Mouse (Mus musculus) heart, adult 11 months (tissue): ENCODE measurements around the gene Smdt1.

Experiments used
- DNase-seq: peaks from one replicate; pipeline ENCODE4 v3.0.0; 2022

Smdt1 gene

DNA sequence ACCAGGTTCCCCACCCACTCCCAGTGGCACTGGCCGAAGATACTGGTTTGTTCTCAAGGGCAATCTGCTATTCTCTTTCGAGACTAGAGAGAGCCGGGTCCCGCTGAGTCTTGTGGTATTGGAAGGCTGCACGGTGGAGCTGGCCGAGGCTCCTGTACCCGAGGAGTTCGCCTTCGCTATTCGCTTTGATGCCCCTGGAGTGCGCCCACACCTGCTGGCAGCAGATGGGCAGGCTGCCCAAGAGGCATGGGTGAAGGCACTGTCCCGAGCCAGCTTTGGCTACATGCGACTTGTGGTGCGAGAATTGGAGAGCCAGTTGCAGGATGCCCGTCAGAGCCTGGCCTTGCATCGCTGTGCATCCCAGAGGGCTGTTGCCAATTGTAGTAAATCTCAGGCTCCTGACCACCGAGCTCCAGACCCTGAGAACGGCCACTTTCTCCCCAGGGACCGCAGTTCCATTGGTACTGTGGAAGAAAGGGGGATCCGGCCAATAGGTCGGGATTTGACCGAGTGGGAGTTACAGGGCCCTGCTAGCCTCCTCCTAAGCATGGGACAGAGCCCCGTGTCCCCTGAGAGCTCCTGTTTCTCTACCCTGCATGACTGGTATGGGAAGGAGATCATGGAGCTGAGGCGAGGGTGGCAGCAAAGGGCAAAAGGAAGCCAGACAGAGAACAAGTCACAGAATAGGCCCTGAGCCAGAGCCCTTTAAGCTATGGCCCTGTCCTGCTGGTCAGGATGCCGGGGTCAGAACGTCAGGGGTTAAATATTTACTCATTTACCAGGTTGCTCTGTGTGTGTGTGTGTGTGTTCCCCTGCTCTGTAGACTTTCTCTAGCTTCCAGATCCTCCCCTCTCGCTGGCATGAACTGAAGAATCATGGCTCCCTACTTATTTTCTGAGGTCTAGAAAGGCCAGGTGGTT, 4.9 kb downstream of the Smdt1 start:
- peak; percentile 92 for DNase-seq

DNA sequence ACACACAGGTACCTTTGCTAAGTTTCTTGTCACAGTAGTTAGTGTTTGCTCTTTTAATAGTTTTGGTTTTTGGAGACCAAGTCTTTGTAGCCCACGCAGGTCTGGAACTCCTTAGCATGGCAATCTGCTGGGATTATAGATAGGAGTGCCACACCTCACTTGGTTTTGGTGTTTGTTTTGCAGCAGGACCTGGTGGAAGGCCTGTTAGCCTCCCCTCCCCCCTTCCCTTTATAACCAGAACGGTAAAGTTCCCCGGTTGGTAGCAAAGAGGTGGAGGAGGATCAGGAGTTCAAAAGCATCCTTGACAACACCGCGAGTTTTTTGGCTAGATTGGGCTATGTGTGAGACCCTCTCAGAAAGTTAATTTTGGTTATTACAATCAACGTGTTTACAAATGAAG, 6.2 kb downstream of the Smdt1 start:
- DNase-seq = no peak

DNA sequence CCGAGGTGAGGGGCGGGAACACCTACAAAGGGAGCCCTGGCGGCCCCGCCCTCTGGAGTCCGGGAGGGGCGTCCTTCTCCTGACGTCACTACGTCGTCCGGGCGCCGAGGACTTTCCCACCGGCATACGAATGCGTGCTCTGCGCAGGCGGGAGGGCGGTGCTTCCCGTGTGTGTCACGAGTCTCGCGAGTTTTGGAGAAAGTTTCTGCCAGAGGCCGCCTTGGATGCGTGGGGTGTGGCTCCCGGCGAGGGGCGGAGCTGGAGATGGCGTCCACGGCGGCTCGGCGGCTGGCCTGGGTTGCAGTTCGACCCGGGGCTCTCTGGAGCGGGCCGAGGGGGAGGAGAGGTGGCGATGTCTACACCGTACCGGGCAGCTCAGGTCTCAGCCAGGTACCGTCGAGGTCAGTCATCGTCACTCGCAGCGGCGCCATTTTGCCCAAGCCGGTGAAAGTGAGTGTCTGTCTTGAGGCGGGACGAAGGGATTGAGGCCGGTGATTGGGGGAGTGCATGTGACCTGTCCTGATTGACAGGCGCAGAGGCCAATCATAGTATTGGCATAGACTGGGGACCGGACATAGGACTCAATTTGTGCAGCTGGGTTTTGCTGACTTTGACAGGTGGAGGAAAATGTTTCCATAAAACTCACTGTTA, 7.2 kb downstream of the Smdt1 start:
- DNase-seq = peak; percentile 100

DNA sequence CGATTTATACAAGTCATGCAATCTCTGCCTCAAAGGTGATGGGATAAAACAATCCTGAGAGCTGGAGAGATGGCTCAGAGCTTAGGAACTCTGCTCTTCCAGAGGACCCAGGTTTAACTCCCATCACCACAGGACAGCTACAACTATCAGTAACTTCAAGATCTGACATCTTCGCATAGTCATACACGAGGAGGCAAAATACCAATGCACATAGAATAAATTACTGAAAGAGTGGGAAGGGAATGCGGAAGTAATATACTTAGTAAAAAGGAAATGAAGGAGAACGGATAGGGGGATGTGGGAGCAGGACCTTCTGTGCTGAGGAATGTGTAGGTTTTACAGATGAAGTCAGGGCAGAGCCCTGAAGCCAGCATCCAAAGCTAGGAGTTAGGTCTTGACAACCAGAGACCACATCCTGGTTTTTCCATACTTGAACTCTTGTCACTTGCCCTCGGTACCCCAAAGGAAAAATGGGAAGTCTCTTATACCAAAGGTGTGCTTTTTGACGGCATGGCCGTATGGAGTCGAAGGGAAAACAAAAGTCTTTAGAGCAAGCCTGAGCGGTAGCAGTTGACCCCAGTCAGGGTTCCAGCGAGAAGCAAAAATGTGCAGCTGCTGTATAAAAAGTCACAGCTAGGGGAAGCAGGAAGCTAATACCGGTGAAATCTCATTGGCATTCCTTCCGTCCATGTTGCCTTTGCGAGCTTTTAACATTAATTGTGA, 8.0 kb downstream of the Smdt1 start:
- peak; percentile 90 for DNase-seq

DNA sequence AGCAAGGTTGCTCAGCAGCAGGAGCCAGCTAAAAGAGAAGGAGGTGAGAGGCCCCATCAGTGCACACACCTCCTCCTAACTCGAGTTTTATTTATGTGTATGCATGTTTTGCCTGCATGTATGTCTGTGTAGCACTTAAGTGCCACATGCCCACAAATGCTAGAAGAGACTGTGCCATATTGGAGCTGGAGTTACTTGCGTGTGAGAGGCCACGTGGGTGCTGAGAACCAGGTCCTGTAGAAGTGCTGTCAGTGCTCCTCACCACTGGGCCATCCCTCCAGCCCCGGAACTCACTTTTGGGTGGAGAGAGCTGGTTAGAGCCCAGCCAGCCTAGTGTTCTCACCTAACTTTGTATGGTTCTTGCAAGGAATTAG, 8.5 kb downstream of the Smdt1 start:
- DNase-seq = no peak

DNA sequence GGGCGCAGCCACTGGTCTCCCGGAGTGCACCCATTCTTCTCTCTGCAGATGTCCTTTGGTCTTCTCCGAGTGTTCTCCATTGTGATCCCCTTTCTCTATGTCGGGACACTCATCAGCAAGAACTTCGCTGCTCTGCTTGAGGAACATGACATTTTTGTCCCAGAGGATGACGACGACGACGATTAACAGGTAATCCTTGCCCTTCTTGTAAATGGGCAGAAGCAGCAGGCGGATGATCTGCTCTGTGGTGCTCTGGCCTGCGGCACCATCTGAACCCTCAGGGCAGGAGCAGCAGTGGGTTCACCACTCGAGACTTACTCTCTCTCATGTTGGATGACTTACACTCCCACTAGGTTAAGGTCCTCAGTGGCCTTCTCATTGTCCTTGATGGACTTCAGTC, 9.1 kb downstream of the Smdt1 start:
- DNase-seq = no peak

DNA sequence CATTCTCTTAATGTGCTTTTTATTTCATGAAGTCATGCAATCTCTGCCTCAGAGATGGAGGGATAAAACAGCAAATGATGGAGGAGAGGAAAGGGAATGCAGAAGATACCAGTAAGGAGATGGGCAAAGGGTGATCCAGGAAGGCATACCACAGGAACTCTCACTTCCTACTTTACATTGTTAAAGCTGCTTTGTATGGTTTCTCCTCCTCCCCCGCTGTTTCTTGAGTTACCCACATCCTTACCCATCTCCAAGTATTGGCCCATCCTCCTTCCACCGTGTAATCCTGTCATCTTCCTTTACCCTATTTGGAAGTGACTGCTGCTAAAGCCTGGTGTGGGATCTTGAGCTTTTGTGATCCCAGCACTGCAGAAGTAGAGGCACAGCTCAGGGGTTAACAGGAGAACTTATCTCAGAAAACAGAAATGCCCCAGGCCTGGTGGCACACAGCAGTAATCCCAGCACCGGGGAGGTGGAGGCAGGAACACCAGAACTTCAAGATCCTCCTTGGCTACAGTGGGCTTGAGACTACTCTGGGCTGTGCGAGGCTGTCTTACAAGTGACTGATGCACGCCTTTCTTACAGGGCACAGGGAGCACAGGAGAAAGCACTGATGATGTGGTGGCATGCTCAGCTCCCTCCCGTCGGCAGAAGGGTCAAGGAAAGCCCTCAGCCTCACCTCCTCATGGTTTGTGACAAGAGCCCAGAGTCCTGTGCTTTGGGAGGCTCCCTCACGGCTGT, 9.7 kb downstream of the Smdt1 start:
- no peak for DNase-seq

DNA sequence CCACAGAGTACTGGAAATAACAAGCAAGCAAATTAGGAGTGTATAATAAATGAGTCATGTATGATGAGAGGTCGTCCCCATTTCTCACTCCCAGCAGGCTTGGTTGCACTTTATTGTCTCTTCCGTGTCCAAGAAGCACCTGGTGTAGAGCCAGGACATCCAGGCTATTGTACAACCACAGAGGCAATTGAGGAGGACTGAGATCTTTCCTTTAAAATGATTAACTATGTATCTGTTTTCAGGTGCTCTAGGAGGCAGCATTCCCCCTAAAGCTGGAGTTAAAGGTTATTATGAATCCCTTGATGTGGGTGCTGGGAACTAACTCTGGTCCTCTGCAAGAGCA, 10.2 kb downstream of the Smdt1 start:
- DNase-seq = no peak

DNA sequence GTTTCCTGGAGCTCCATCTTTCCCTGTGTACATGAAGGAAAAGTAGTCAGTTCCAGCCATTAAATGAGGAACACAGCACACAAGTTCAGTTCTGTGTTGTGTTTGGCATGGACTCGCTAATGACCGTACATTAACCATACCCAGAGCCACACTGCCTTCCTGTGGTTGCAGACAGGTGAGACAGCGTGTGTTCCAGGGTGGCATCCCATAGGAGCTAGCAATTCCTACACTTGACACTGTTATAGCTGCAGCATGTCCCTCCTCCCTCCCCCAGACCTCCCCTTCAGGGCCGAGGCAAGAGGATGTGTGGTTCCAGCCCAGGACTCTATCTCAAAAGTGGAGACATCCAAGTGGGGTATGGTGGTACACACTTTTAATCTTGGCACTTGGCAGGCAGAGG, 11.6 kb downstream of the Smdt1 start:
- DNase-seq = no peak

DNA sequence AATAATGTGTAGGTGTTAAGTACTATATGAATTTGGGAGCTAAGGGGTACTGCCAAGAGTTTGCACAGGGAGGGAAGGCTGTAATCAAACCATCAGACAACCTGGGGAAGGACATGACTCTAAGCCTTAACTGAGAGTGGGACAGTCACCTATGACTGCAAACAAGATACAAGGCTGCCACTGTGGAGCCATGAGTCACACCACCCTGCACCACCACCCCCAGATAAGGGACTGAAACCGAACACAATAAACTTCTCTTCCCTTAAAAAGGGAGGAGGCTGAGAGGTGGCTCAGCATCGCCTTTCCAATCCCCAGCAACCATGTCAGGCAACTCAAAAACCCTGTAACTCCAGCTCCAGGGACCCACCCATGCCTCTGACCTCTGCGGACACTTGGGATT, 12.7 kb downstream of the Smdt1 start:
- no peak for DNase-seq

DNA sequence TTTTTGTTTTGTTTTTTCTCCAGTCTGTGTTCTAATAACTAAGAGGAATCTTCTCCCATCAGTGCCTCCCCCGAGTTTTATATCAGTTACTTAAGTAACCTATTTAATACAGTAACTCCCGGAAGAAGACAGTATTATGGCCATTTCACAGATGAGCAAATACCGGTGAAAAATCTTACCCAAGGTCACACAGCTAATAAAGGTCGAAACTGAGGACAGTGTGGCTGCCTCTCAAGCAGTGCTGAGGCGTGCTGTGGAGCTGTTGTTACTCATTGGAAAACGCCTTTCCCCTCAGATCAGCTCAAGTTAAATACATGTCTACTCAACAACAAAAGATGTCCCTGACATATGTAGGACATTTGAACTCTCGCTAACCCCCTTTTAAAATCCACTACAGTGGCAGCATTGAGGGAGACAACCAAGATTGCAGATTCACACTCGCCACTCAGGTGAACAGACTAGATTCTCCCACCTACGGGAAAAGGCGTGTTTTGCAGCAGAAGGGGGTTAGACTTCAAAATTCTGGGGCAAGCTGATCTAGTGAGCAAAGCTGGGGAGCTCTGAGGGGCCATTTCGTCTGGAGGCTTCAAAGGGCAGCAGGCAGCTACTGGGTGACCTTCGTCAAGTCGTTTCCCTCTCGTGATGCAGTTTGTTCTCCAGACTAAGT, 14.5 kb downstream of the Smdt1 start:
- peak; percentile 94 for DNase-seq

DNA sequence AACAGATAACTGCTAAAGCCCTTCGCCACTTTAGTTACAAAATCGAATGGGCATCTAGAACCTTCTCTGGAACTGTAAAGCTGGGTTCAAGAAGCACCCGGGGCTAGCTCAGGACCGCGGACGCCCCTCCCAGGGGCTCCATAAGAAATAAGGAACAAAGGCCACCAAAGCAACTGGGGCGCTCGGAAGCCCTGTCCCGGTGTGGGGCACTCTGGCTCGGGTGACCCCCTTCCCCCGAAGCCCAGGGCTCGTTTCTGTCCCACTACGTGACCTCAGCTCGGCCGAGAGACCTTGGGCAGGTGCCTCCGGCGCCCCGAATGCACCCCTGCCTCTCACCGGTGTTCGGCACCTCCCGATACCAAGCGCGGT, 15.0 kb downstream of the Smdt1 start:
- DNase-seq = no peak

DNA sequence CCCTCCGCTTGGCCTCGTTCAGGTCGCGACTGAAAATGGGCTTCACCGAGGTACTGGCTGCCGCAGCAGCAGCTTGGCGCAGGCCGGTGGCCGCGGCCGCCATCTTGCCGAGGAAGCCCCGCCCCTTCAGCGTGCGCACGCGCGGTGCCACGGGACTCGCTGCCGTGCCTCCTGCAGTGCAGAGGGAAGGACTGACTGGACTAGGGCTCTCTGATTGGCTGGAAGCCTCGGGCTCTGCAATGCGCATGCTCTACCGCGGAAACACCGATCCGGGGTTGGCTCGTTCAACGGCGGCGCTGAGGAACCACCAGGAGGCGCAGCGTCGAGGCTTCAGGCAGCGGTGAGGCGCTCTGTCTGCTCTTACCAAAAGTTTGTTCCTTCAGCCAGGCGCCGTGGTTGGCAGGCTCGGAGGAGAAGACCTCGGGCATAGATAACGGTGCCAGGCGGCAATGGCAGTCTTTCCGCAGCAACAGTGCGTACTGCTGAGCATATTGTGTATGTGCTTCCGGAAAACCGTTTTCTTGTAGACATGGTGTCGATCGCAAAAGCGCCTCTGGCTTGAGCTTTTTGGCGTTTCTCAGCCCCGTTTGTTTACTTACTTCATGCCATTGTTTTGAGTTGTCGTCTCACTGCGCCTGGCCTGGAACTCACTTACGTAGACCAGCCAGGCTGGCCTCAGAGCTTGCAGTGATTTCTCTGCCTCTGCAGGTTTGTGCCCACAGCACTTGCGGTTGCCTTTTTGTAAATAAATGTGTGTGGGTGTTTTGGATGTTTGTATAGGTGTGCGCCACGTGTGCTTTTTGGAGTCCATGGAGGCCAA, 15.6 kb downstream of the Smdt1 start, which contains the start of gene Ndufa6:
Ndufa6 (minus strand) TSS at position 197 of the 820 bp plus-strand sequence.
- peak; percentile 100 for DNase-seq

DNA sequence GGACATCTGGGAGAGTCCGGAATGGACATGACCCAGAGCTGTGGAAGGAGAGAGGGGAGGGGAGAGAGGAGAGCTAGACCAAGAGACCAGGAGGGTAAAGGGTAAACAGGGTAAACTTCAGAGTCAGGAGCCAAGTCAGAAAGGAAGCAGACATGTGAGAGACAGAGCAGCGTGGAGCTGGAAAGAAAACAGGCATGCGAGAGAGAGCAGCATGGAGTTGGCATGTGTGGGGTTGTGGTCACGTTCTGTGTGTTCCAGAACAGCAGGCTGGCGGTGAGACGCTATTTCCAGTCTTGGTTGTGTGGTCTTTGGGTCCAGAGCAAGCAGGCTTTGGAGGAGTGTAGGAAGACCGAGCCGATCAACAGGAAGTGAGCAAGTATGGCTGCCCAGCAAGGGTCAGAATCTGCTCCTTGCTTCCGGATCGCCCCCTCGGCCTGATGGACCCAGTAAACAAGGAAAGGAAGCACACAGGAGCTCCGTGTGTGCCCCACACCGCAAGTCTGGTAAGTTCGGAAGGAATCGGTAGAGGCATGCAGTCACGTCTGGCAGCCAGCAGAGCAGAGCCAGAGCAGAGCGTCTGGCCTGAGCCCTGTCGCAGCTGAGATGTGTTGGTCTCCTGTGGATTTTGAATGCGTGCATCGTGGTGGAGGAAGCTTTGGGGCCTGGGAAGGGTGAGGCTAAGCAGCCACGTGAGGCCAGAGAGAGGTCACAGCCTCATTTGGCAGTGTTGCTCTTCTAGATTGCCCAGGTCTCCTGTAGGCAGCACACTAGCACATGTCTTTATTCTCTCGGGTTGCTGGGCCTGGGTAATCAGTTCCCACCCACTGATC, 19.9 kb downstream of the Smdt1 start:
- DNase-seq = peak; percentile 96

DNA sequence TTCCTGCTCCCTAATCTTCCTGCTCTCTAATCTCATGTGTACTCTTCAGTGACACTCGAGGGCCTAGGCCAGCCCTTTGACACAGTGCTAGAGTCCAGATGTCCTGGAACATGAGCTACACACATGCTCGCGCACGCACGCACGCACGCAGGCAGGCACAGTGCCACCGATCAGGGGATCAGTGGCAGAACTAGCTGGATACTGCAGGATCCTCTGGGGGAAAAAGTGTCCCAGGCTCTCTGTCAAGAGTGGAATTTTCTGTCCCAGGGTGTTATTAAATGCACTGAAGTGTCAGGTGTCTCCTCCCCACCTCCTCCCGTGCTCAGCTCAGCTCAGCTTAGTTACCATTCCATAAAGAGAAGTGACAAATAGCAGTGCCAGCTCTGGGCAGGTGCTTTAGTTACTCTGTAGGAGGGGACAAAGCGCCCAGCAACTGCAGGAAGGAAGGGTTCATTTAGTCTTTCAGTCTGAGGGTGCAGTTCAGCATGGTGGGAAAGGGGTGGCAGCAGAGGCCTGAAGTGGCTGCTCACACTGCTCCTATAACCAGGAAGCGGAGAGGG, 22.8 kb downstream of the Smdt1 start:
- peak; percentile 96 for DNase-seq

DNA sequence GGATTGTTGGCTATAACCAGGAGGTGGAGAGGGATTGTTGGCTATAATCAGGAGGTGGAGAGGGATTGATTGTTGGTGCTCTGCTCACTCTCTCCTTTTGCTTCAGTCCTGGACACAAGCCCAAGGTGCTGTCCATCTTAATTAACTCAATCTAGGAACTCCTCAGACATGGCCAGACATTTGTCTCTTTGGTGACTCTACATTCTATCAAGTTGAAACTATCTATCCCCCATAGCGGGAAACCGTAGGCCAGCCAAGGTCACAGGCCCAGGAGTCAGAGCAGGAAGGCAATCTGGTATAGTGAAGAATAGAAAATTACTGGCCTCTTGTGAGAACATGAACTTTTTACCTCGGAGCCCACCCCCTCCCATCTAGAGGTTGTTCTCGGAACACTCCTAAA, 23.5 kb downstream of the Smdt1 start:
- peak; percentile 93 for DNase-seq

DNA sequence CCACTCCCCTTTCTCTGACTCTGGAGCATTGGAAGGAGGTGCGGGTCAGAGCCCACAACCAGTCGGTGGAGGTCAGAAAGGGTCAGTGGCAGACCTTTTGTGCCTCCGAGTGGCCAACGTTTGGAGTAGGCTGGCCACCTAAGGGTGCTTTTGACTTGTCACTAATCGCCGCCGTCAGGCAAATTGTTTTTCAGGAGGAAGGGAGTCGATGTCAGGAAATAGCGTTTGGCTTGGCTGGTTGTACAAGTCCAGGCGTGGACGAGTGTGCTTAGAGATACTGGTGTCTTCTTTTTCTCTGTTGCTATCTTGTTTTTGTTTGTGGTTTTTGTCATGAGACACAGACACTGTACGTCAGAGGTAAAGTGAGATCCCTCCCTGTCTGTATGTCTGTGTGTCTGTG, 25.0 kb downstream of the Smdt1 start:
- DNase-seq = peak; percentile 63

DNA sequence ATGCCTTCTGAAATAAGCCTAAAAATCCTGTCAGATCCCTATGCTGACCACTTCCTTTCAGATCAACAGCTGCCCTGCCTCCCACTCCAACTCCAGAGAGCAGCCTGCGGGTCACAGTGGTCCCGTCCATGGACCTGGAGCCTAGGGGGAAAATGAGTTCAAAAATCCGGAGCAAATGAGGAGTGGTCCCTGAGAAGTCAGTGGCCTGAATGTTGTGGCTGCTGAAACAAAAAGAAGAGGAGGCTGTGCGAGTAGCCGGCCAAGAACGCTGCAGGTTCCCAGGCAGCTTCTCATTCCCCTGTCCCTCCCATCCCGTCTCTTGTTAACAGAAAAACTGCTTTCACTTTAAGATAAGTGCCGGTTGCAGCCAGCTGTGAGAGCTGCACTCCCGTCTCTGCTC, 25.8 kb downstream of the Smdt1 start:
- peak; percentile 91 for DNase-seq

DNA sequence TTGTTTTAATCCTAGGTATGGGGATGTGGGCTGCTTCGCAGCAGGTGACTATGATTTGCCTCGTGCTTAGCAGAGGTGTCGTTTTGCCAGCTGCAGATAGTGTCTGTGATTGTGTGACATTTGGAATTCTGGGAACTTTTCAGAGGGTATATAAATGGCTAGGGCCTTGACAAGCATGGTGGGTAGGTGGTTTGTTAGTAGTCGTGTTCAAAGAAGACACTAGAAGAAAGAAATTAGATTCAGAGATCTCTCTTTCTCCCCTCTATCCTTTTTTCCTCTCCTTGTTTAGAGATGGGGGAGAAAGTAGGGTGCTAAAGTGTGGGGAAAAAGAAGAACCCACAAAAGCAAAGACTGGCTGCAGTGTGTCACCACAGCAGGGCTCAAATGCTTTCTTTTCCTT, 29.4 kb downstream of the Smdt1 start:
- peak; percentile 51 for DNase-seq

DNA sequence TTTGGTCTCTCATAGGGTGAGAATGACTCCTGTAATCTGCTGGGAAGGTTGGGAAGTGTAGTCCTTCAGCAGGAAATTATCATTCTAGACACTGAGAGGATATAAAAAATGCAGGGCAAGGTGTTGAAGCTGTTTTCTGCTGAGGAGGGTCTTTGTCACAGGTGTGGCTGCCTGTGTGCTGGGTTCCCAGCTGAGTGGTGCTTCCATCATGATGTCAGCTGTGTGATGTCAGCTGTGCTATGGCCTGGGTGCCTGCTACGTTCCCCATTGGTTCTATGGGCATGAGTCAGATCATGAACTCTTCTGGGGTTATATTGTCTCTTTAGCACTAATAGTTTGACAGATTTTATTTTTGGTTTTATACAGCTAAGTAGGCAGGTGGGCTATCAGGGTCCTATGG, 30.1 kb downstream of the Smdt1 start:
- DNase-seq = peak; percentile 76
